Mouse (Mus musculus) heart, embryonic 14.5 days (tissue): ENCODE measurements around the gene Gspt1. TPM values are rescaled to one million over a fixed set of nuclear protein-coding genes. Genes with fewer than 3 reads are reported as not detected.
A peak's percentile ranks its signal among the peaks of the same experiment; 100 is the strongest.

Experiments used
- ATAC-seq: fragments of 200-750 bp; cut with Nextera tagmentation; 2 replicates; pipeline ENCODE4 v1.8.0; 2017; ENCODE audit warnings: low read depth, moderate TSS enrichment; ENCODE audit not compliant: insufficient number of reproducible peaks, insufficient read depth, low FRiP score
- H3K27ac ChIP-seq, 2 experiments: fragments of 200-500 bp in 1 of 2; fragments of 300-500 bp in 1 of 2; sonication (generic) in 1 of 2; replicated peaks in 1 of 2; 2 replicates each; pipeline ENCODE4 v1.5.1; 2012 to 2014; ENCODE audit warnings: low read depth in 2 of 2, low read length in 2 of 2, control low read depth in 1 of 2, mild to moderate bottlenecking in 1 of 2, mixed read lengths in 1 of 2; ENCODE audit not compliant: control insufficient read depth in 1 of 2, insufficient read depth in 1 of 2
- H3K27me3 ChIP-seq: fragments of 300-500 bp; sonication (generic); 2 replicates; pipeline ENCODE4 v1.6.1; 2014; ENCODE audit warnings: mild to moderate bottlenecking, low read length, control low read depth; ENCODE audit not compliant: control insufficient read depth, insufficient read depth
- H3K36me3 ChIP-seq: fragments of 300-500 bp; sonication (generic); 2 replicates; pipeline ENCODE4 v1.6.1; 2014; ENCODE audit warnings: mild to moderate bottlenecking, control low read depth, low read length, mixed read lengths; ENCODE audit not compliant: control insufficient read depth, insufficient read depth
- H3K4me1 ChIP-seq, 2 experiments: fragments of 200-500 bp in 1 of 2; fragments of 300-500 bp in 1 of 2; sonication (generic) in 1 of 2; 2 replicates each; pipeline ENCODE4 v1.6.1; 2012 to 2014; ENCODE audit warnings: low read length in 2 of 2, control low read depth in 1 of 2, mixed read lengths in 1 of 2; ENCODE audit not compliant: control insufficient read depth in 2 of 2, insufficient read depth in 2 of 2
- H3K4me2 ChIP-seq: fragments of 300-500 bp; sonication (generic); 2 replicates; pipeline ENCODE4 v1.6.1; 2014; ENCODE audit warnings: mild to moderate bottlenecking, low read length
- H3K4me3 ChIP-seq, 2 experiments: fragments of 200-500 bp in 1 of 2; fragments of 300-500 bp in 1 of 2; sonication (generic) in 1 of 2; 2 replicates each; pipeline ENCODE4 v1.5.1; 2012 to 2014; ENCODE audit warnings: low read length in 2 of 2, mild to moderate bottlenecking in 2 of 2, control low read depth in 1 of 2, low read depth in 1 of 2, moderate library complexity in 1 of 2; ENCODE audit not compliant: control insufficient read depth in 1 of 2, insufficient read depth in 1 of 2
- H3K9ac ChIP-seq: fragments of 300-500 bp; sonication (generic); 2 replicates; pipeline ENCODE4 v1.6.1; 2014; ENCODE audit warnings: mild to moderate bottlenecking, low read length
- H3K9me3 ChIP-seq: fragments of 300-500 bp; sonication (generic); 2 replicates; pipeline ENCODE4 v1.6.1; 2016; ENCODE audit warnings: low read length, control low read depth; ENCODE audit not compliant: control insufficient read depth
- WGBS: fragments of 180-500 bp; shearing (Covaris S2); extraction: QIAGEN DNeasy Blood & Tissue Kit; methylation state at CpG from one replicate; pipeline ENCODE4 v1.1.7; 2014; 5-methylcytosine and 5-hydroxymethylcytosine counted together
- polyA plus RNA-seq: library from polyadenylated mRNA; unstranded; fragments of >200 nt; fragmentation: Nextera tagmentation; extraction: Ambion mirVana; gene quantifications from 2 replicates; pipeline ENCODE4 v1.2.1, GENCODE M21; 2014

Gspt1 gene
- polyA plus RNA-seq, 1 experiment from 2014 or later, result 58.1 TPM

DNA sequence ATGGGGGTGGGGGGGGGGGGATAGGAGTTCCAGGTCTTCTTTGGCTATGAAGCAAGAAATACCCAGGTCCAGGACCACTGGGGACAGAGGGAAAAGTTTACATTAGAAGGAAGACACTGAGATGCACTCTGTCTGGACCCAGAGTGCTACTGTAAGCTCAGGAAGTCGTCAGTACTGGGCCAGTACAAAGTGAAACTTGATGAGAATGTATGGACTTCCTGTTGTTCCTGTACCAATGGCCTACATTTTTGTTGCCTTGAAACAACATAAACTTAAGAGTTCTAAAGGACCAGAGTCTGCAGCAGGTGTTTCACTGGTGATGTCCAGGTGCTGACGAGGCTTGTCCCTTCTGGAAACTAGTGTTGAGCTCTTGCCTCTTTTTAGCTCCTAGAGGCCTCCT is 76.7 kb downstream of the Gspt1 start:
- WGBS, result 67% methylated on average over 2 of the region's 2 CpGs
- Histone ChIP-seq H3K4me2 (peak overlapping the region; percentile 68), H3K9ac (no peak overlapping the region), H3K4me3 (no peak overlapping the region), H3K36me3 (no peaks in the 10 kb centered on the region), H3K27ac (no peak overlapping the region), H3K27me3 (no peaks in the 10 kb centered on the region), H3K9me3 (peaks cover 3% of the 10 kb centered on the region; the same call in 1 of the 2 replicates), H3K4me1 (peaks cover 0 to 16% of the 10 kb centered on the region in 2 experiments; a peak in 3 of 4 replicates)
- ATAC-seq, result no peak

DNA sequence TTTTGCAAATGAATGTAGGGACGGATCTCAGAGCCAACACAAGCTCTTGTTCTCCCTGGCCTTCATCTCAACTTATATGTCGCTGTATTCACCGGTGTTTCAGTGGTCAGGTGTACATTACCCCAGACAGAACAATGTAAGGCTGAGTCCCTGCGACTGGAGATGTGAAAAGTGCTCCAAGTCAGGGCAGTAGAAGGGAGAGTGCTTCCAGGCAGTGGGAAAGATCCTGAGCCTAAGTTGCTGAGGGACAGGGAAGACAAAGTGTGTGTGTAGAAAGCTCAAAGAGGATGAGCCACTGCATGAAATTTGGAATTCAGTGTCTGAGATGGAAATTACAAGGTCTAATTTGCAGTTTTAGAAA is 77.3 kb downstream of the Gspt1 start:
- Histone ChIP-seq H3K27me3 (no peaks in the 10 kb centered on the region), H3K36me3 (no peaks in the 10 kb centered on the region), H3K9me3 (peaks cover 3% of the 10 kb centered on the region; the same call in 1 of the 2 replicates), H3K27ac (peak overlapping the region; percentile 81 to 90), H3K4me3 (peak overlapping the region; percentile 86 to 93), H3K4me2 (peak overlapping the region; percentile 68), H3K9ac (peak overlapping the region; percentile 93), H3K4me1 (peaks cover 0 to 16% of the 10 kb centered on the region in 2 experiments; a peak in 3 of 4 replicates)
- no peak for ATAC-seq
- WGBS, result 4% methylated on average over 4 of the region's 4 CpGs

GRCm38 (mm10) chr16:11176208-11176883 is 77.8 kb downstream of the Gspt1 start, which contains the start of gene Zc3h7a:
Zc3h7a (minus strand) TSS chr16:11176393.
- Histone ChIP-seq H3K27me3 (no peaks in the 10 kb centered on the region), H3K36me3 (no peaks in the 10 kb centered on the region), H3K9me3 (peaks cover 3% of the 10 kb centered on the region; the same call in 1 of the 2 replicates), H3K27ac (peak within 1 kb of the TSS; percentile 82 to 90), H3K9ac (peak within 1 kb of the TSS; percentile 93), H3K4me1 (peaks cover 0 to 16% of the 10 kb centered on the region in 2 experiments; a peak in 3 of 4 replicates), H3K4me2 (peak within 1 kb of the TSS; percentile 68), H3K4me3 (peak within 1 kb of the TSS; percentile 86 to 93)
- peak; percentile 88 for ATAC-seq
- under 1% methylated on average over 57 of the region's 57 CpGs for WGBS

- H3K27ac ChIP-seq, result peak overlapping the region; percentile 82 to 90
- ATAC-seq, result peak; percentile 69
- H3K4me2 ChIP-seq, result peak overlapping the region; percentile 68
- no peaks in the 10 kb centered on the region for H3K36me3 ChIP-seq
- peaks cover 3% of the 10 kb centered on the region; the same call in 1 of the 2 replicates for H3K9me3 ChIP-seq
- peak overlapping the region; percentile 93 for H3K9ac ChIP-seq
- WGBS, result 1% methylated on average over 72 of the region's 72 CpGs
- H3K27me3 ChIP-seq, result no peaks in the 10 kb centered on the region
- peak overlapping the region; percentile 86 to 93 for H3K4me3 ChIP-seq
- peaks cover 0 to 16% of the 10 kb centered on the region in 2 experiments; a peak in 3 of 4 replicates for H3K4me1 ChIP-seq
Observed at GRCm38 (mm10) chr16:11175489-11176207, 78.5 kb downstream of the Gspt1 start.

- ATAC-seq, result no peak
- H3K9ac ChIP-seq, result peak overlapping the region; percentile 93
- H3K4me1 ChIP-seq, result peaks cover 0 to 16% of the 10 kb centered on the region in 2 experiments; a peak in 3 of 4 replicates
- WGBS, result 7% methylated on average over 9 of the region's 9 CpGs
- H3K36me3 ChIP-seq, result no peaks in the 10 kb centered on the region
- H3K27ac ChIP-seq, result peak overlapping the region; percentile 82 to 90
- peaks cover 3% of the 10 kb centered on the region; the same call in 1 of the 2 replicates for H3K9me3 ChIP-seq
- H3K4me3 ChIP-seq, result peak overlapping the region; percentile 86 to 93
- peak overlapping the region; percentile 68 for H3K4me2 ChIP-seq
- H3K27me3 ChIP-seq, result no peaks in the 10 kb centered on the region
Observed at GRCm38 (mm10) chr16:11175100-11175488, 79.0 kb downstream of the Gspt1 start.

DNA sequence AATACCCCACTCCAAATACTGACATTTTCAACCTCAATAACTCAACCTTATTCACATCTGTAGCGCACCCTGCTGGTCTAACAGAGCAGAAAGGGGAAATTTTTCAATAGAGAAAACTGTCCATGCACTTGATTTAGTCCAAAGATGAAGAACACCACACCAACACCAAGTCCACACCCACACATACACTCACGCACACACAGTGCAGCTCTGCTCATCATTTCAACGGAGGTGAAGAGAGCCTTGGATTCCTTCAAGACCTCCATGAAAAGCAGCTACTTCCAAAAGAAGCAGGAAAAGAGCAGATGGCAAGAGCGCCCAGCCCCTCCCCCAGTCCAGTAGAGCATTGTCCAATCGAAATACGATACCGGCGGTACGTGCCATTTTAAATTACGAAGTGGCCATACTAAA is 79.4 kb downstream of the Gspt1 start:
- WGBS, result 13% methylated on average over 10 of the region's 10 CpGs
- peak overlapping the region in 1 of 2 experiments; percentile 90; a peak in 2 of 4 replicates for H3K27ac ChIP-seq

GRCm38 (mm10) chr16:11171679-11172078 is 82.4 kb downstream of the Gspt1 start:
- no peak for ATAC-seq
- Histone ChIP-seq H3K4me3 (no peak overlapping the region), H3K9me3 (no peaks in the 10 kb centered on the region), H3K4me1 (peaks cover 0 to 14% of the 10 kb centered on the region in 2 experiments; a peak in 3 of 4 replicates), H3K36me3 (no peaks in the 10 kb centered on the region), H3K9ac (no peak overlapping the region), H3K27ac (no peak overlapping the region), H3K4me2 (no peak overlapping the region), H3K27me3 (no peaks in the 10 kb centered on the region)
- WGBS, result 87% methylated on average over 6 of the region's 6 CpGs

More for the DNA sequence above, 79.4 kb downstream of the Gspt1 start:
- H3K36me3 ChIP-seq, result no peaks in the 10 kb centered on the region
- H3K27me3 ChIP-seq, result no peaks in the 10 kb centered on the region
- H3K9ac ChIP-seq, result peak overlapping the region; percentile 93; the same call in 1 of the 2 replicates
- H3K4me2 ChIP-seq, result peak overlapping the region; percentile 68
- H3K4me3 ChIP-seq, result peak overlapping the region; percentile 86 to 93
- no peak for ATAC-seq
- H3K4me1 ChIP-seq, result peaks cover 0 to 16% of the 10 kb centered on the region in 2 experiments; a peak in 3 of 4 replicates
- H3K9me3 ChIP-seq, result peaks cover 3% of the 10 kb centered on the region; the same call in 1 of the 2 replicates
